Mouse (Mus musculus) C2C12 (cell line): ENCODE measurements around the gene Tbc1d14.

ENCODE experiments used
- CEBPB ChIP-seq: IDR thresholded peaks from one replicate; pipeline ENCODE4 v1.6.1; 2011; ENCODE audit warnings: low read depth, mild to moderate bottlenecking, control low read depth, moderate library complexity
- CTCF ChIP-seq: IDR thresholded peaks from one replicate; pipeline ENCODE4 v1.5.1; 2011; ENCODE audit not compliant: control insufficient read depth, insufficient read depth, insufficient read length
- MYOD1 ChIP-seq: IDR thresholded peaks from one replicate; pipeline ENCODE4 v1.6.1; 2011; ENCODE audit warnings: low read depth; ENCODE audit not compliant: control insufficient read depth, insufficient read length
- MYOG ChIP-seq: IDR thresholded peaks from one replicate; pipeline ENCODE4 v1.6.1; 2011; ENCODE audit not compliant: control insufficient read depth, insufficient read length; ENCODE audit errors: extremely low read depth
- USF1 ChIP-seq: IDR thresholded peaks from one replicate; pipeline ENCODE4 v1.6.1; 2011; ENCODE audit warnings: low read depth, mild to moderate bottlenecking, control low read depth, moderate library complexity

GRCm38 (mm10) chr5:36559106-36559505 lies 34.0 kb downstream of the Tbc1d14 start:
- TF ChIP-seq MYOG (no peak), CTCF (no peak), USF1 (no peak), MYOD1 (no peak), CEBPB (no peak)
